Mouse (Mus musculus) midbrain, postnatal 0 days (tissue): ENCODE results near the gene Gnao1. TPM values are rescaled to one million over a fixed set of nuclear protein-coding genes. Genes with fewer than 3 reads are reported as not detected.

Experiments
- ATAC-seq: fragments of 200-750 bp; cut with Nextera tagmentation; 2 replicates; pipeline ENCODE4 v1.8.0; 2017; ENCODE audit warnings: moderate number of reproducible peaks, mild to moderate bottlenecking, moderate TSS enrichment, moderate library complexity; ENCODE audit not compliant: low FRiP score
- DNase-seq: peaks from one replicate; pipeline ENCODE4 v3.0.0-alpha.2; 2015; ENCODE audit warnings: low spot score
- H3K27ac ChIP-seq: fragments of 300-500 bp; sonication (generic); 2 replicates; pipeline ENCODE4 v1.5.1; 2014; ENCODE audit warnings: low read depth, mild to moderate bottlenecking, low read length, mixed read lengths
- H3K27me3 ChIP-seq: fragments of 300-500 bp; sonication (generic); 2 replicates; pipeline ENCODE4 v1.6.1; 2014; ENCODE audit warnings: low read length, control low read depth, mixed read lengths; ENCODE audit not compliant: insufficient read depth
- H3K36me3 ChIP-seq: fragments of 300-500 bp; sonication (generic); 2 replicates; pipeline ENCODE4 v1.6.1; 2014; ENCODE audit warnings: low read length, control low read depth, mixed read lengths; ENCODE audit not compliant: insufficient read depth
- H3K4me1 ChIP-seq: fragments of 300-500 bp; sonication (generic); 2 replicates; pipeline ENCODE4 v1.6.1; 2014; ENCODE audit warnings: mild to moderate bottlenecking, control low read depth, antibody characterized with exemption, low read length, mixed read lengths; ENCODE audit not compliant: insufficient read depth
- H3K4me2 ChIP-seq: fragments of 300-500 bp; sonication (generic); 2 replicates; pipeline ENCODE4 v1.6.1; 2014; ENCODE audit warnings: low read depth, mild to moderate bottlenecking, low read length, mixed read lengths; ENCODE audit not compliant: poor library complexity, severe bottlenecking
- H3K4me3 ChIP-seq: fragments of 300-500 bp; sonication (generic); 2 replicates; pipeline ENCODE4 v1.5.1; 2014; ENCODE audit warnings: low read depth, mild to moderate bottlenecking, low read length, moderate library complexity
- H3K9ac ChIP-seq: fragments of 300-500 bp; sonication (generic); replicated peaks from 2 replicates; pipeline ENCODE4 v1.6.1; 2014; ENCODE audit warnings: mild to moderate bottlenecking, low read length, moderate library complexity, mixed read lengths; ENCODE audit not compliant: poor library complexity, severe bottlenecking
- H3K9me3 ChIP-seq: fragments of 300-500 bp; sonication (generic); 2 replicates; pipeline ENCODE4 v1.6.1; 2016; ENCODE audit warnings: low read length, control low read depth
- CTCF ChIP-seq: IDR thresholded peaks from 2 replicates; pipeline ENCODE4 v1.5.1; 2016; ENCODE audit warnings: antibody characterized with exemption, mild to moderate bottlenecking
- WGBS: fragments of 180-500 bp; shearing (Covaris S2); extraction: QIAGEN DNeasy Blood & Tissue Kit; methylation state at CpG from one replicate; pipeline ENCODE4 v1.1.7; 2014; 5-methylcytosine and 5-hydroxymethylcytosine counted together
- polyA plus RNA-seq: library from polyadenylated mRNA; unstranded; fragments of >200 nt; fragmentation: Nextera tagmentation; extraction: Ambion mirVana; gene quantifications from 2 replicates; pipeline ENCODE4 v1.2.1, GENCODE M21; 2015
- total RNA-seq: library from RNA; depleted of rRNA; stranded (reverse); fragments of >200 nt; gene quantifications from 2 replicates; pipeline ENCODE4 v1.2.3, GENCODE M21; 2014

The Gnao1 gene
- total and polyA plus RNA-seq, 2 experiments from 2014 or later = 312 to 375 TPM

DNA sequence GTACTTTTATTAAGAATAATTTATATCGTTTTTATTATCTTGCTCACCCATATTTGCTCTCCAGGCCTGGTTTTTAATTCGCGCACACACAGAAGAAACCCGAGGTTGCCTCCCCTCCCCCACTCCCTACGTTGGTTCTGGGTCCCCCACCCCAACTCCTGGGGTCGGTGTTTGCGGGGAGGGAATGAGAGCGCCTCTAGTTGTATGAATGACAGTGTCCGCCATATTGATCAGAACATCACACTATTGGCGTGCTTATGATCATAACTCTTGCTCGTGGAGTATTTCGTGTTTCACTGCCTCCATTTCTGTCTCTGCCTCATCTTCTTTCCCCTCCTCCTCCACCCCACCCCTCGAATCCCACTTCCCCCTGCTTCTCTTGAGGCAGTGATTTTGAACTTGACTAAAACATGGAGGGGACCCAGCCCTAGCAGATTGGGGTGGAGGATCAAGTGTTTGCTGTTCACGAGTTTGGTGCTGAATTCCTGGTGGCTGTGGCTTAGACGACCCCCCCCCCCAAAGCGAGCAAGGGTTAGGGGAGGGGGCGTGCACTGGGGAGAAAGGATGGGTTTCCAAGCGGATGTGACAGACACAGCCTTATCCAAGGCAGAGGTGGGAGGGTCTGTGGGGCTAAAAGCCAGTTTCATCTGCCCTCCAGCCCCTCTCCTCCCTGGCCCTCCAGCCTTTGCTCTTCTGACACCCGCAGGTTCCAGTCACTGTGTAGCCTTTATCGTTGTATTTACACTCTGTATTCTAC lies 2.1 kb downstream of the Gnao1 start:
- Histone ChIP-seq H3K9ac (peak overlapping the region; percentile 97), H3K27me3 (no peaks in the 10 kb centered on the region), H3K27ac (peak overlapping the region; percentile 97), H3K36me3 (no peaks in the 10 kb centered on the region), H3K4me3 (peak overlapping the region; percentile 82), H3K4me1 (peaks cover 14% of the 10 kb centered on the region; the same call in 1 of the 2 replicates), H3K9me3 (no peaks in the 10 kb centered on the region), H3K4me2 (peak overlapping the region; percentile 82)
- ATAC-seq (no peak), DNase-seq (peak; percentile 65)
- WGBS = 4% methylated on average over 20 of the region's 20 CpGs
- TF ChIP-seq CTCF = peak; percentile 12; the same call in 1 of the 2 replicates

DNA sequence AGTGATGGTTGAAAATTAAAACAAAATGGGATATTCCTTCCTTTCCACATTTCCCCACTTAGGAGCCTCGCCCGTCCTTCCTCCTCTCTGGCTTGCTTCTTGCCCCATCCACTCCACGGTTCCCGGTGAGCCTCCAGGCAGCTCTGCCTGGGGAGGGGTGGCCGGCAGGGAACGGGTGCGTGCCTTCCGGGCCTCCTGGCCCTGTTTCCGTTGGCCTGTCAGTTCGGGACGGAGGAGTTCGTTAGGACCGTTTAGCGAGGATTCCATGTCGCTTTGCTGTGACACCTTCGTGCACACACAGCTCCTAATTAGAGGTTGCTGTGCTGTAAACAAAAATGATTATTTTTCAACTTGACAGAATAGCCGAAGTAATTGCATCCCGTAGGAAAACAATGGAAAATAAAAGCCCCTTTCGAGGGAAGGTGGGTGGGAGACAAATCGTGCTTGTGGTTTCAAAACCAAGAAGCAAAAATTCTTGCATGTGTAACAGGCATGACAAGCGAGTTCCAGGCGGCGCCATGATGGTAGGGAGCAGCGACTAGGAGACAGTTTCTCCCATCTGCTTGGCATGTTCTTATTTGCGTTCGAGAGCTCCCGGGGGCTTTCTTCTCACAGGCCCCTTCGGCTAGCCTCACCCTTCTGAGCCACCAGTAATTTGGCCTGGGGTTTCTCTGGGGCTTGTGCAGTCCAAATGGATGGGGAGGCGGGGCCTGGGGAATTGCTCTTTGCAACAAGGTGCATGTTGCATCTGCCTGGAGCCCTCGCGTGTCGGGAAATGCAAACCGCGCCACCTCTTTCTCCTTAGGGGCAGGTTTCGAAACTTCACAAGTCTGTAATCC lies 3.0 kb downstream of the Gnao1 start:
- ATAC-seq = no peak

DNA sequence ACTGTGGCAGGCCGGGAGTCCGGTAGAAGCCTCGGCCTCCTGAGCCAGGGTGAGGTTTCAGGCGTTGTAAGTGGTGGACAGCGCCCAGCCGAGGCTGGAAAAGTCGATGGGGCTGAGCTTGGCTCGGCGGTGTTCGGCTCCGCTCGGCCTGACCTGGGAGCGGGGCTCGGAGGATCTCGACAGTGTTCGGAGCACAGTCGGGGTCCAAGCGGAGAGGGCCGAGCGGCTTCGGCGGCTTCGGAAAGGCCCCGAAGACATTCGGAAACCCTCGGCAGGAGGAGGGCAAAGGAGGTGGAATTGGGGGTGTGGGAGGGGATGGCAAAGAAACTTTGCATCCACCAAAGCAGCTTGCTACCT lies 3.6 kb downstream of the Gnao1 start:
- ATAC-seq (peak; percentile 70), DNase-seq (peak; percentile 94)
- TF ChIP-seq CTCF = 0 out of 2 replicates have a peak, but pooled peaks have one; percentile 27
- H3K9me3 ChIP-seq = no peaks in the 10 kb centered on the region
- H3K4me2 ChIP-seq = peak overlapping the region; percentile 82
- peak overlapping the region; percentile 97 for H3K27ac ChIP-seq
- peak overlapping the region; percentile 82 for H3K4me3 ChIP-seq
- H3K36me3 ChIP-seq = peaks cover 1% of the 10 kb centered on the region; the same call in 1 of the 2 replicates
- H3K27me3 ChIP-seq = no peaks in the 10 kb centered on the region
- peaks cover 14% of the 10 kb centered on the region; the same call in 1 of the 2 replicates for H3K4me1 ChIP-seq
- under 1% methylated on average over 26 of the region's 26 CpGs for WGBS
- peak overlapping the region; percentile 97 for H3K9ac ChIP-seq

More for the DNA sequence above, 3.0 kb downstream of the Gnao1 start:
- H3K9me3 ChIP-seq = no peaks in the 10 kb centered on the region
- H3K27ac ChIP-seq = peak overlapping the region; percentile 97
- peak overlapping the region; percentile 82 for H3K4me3 ChIP-seq
- peak overlapping the region; percentile 82 for H3K4me2 ChIP-seq
- WGBS = 3% methylated on average over 35 of the region's 35 CpGs
- no peaks in the 10 kb centered on the region for H3K27me3 ChIP-seq
- H3K36me3 ChIP-seq = no peaks in the 10 kb centered on the region
- DNase-seq = peak; percentile 28
- H3K4me1 ChIP-seq = peaks cover 14% of the 10 kb centered on the region; the same call in 1 of the 2 replicates
- H3K9ac ChIP-seq = peak overlapping the region; percentile 97
- TF ChIP-seq CTCF = no peak

DNA sequence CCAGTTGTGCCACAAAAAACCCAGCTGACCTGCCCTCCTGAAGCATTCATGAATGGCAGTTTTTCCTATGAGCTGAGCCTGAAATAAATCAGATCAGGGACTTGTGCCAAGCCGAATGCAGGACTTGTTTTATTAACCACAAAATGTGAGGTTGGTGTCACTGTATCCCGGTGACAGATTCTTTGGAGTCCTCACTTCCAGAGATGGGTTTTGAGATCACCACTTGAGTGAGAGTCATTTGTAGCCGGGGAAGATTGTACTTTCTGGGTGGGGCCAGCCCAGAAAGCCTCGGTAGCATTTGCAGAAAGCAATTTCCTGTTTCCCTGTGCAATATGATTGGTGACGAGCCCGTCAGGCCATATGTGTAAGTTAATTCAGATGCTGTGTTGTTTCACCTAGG lies 4.5 kb downstream of the Gnao1 start:
- Histone ChIP-seq H3K4me2 (peak overlapping the region; percentile 82), H3K4me3 (peak overlapping the region; percentile 82), H3K9ac (peak overlapping the region; percentile 97; the same call in 1 of the 2 replicates), H3K36me3 (peaks cover 9% of the 10 kb centered on the region), H3K27ac (peak overlapping the region; percentile 33; the same call in 1 of the 2 replicates), H3K9me3 (no peaks in the 10 kb centered on the region), H3K4me1 (peaks cover 14% of the 10 kb centered on the region; the same call in 1 of the 2 replicates), H3K27me3 (no peaks in the 10 kb centered on the region)
- no peak for ATAC-seq
- no peak for DNase-seq
- no peak for TF ChIP-seq CTCF
- WGBS = 60% methylated on average over 6 of the region's 6 CpGs

DNA sequence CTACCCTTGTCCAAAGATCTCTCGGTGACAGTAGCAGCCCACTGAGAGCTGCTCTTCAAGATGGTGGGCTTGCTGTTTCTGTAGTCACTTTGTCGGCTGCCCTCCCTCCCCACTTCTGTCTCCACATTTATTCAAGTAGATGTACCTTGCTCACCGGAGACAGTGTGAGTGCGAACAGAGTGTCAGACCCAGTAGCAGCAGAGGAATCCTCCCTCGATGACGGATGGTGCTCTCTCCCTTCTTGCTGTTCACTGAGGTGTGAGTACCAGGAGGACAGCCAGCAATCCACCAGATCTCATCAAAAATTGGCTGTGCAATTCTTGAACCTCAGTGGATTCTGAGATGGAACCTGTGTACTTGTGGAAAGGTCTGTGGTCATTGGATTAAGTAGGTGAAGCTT lies 6.5 kb downstream of the Gnao1 start:
- H3K27ac ChIP-seq = no peak overlapping the region
- no peak for ATAC-seq
- no peak for TF ChIP-seq CTCF
- H3K27me3 ChIP-seq = no peaks in the 10 kb centered on the region
- no peak overlapping the region for H3K4me3 ChIP-seq
- DNase-seq = no peak
- H3K4me1 ChIP-seq = peaks cover 14% of the 10 kb centered on the region; the same call in 1 of the 2 replicates
- H3K9ac ChIP-seq = 0 out of 2 replicates have a peak overlapping the region, but pooled peaks have one; percentile 36
- peak overlapping the region; percentile 0; the same call in 1 of the 2 replicates for H3K4me2 ChIP-seq
- 75% methylated on average over 6 of the region's 6 CpGs for WGBS
- peaks cover 10% of the 10 kb centered on the region for H3K36me3 ChIP-seq
- H3K9me3 ChIP-seq = no peaks in the 10 kb centered on the region
